Comparison of ENCODE assay signal across 9 mouse cellular contexts in the genomic region with DNA sequence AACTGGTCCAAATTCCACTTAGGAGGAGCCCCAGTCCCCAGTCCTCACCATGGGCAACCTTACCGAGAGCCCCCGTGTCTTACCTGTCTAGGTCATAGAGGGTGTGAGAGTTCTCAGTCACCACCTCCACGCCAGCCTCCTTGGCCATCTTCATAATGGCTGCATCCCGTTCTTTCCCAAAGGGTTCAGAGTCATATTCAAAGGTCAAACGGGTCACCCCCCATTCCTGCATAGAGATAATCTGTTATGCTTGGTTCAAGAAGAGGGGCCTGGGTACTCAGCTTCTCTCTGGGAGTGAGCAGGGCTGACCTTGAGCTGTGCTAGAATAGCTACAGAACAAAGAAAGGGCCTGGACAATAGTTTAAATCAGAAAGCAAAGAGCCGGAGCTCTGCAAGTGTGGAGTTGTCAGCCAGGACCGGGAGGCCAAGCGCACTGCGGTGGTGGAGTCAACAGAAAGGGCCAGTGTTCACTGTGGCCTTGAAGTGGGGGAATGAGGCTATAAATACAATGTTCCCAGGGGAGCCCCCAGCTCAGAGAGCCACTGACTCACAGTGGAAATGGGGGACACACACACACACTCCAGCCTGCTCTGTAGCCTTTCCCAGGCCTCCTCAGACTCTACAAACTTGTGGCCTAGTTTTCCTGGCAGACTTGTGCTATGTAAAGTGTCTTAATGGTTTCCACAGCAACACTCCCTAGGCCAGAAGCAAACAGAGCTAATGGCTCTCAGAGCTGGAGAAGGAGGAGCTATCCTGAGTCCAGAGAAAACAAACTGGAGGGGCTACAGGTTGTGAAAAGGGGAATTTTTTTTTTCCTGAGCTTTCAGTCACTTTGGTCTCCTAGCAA. TPM values are rescaled to one million over a fixed set of nuclear protein-coding genes. Genes with fewer than 3 reads are reported as not detected.
DNase-seq lines count a peak whose midpoint lies in the region; ATAC-seq and TF ChIP-seq lines count a peak whose summit lies in the region.
"Had no signal": no experiment of that assay in that cellular context is flagged by ENCODE, and none has a peak within 500 bp of the region (broad histone marks: within the 10 kb centered on the region; RNA-seq: fewer than 3 reads in every experiment).

No protein-coding gene starts in this region.

- no peak overlapping the region for H3K4me2 ChIP-seq in intestine, embryonic 15.5 days (replicated peaks)

- TF ChIP-seq POLR2A in testis, adult 2 months (IDR thresholded peaks at IDR 0.05; ENCODE audit: control insufficient read depth, low read depth, low read length) = no peak

- intact Hi-C loops in left cerebral cortex, postnatal 4 days (cut with DNase I) = no loop called here

- H3K4me1 ChIP-seq in intestine, embryonic 15.5 days (replicated peaks) = peaks cover 42% of the 10 kb centered on the region
- H3K4me1 ChIP-seq in testis, adult 2 months (ENCODE audit: control insufficient read depth, insufficient read depth, low read length) = peaks cover 11% of the 10 kb centered on the region

- peak; percentile 63 for DNase-seq in left cerebral cortex, adult 11 months (ENCODE audit: low spot score)
- DNase-seq in left cerebral cortex, postnatal 4 days = no peak
- DNase-seq in embryo, embryonic 10 days (ENCODE audit: low spot score) = peak; percentile 54
- DNase-seq in heart, adult 11 months = peak; percentile 99
- peak; percentile 79 for DNase-seq in lung, postnatal 10 days
- DNase-seq in right cerebral cortex, postnatal 14 days = no peak

- H3K9ac ChIP-seq in intestine, embryonic 15.5 days = no peak overlapping the region

- TF ChIP-seq CTCF in testis, adult 2 months (IDR thresholded peaks at IDR 0.05; ENCODE audit: control insufficient read depth, insufficient read depth, insufficient replicate concordance, low read depth, low read length) = no peak

- no peaks in the 10 kb centered on the region for H3K9me3 ChIP-seq in intestine, embryonic 15.5 days

- peak overlapping the region; percentile 68 for H3K27ac ChIP-seq in intestine, embryonic 15.5 days
- peak overlapping the region; percentile 61 for H3K27ac ChIP-seq in testis, adult 2 months (ENCODE audit: control insufficient read depth, insufficient read depth, low read depth, low read length)

- no peak overlapping the region for H3K4me3 ChIP-seq in intestine, embryonic 15.5 days (replicated peaks)
- H3K4me3 ChIP-seq in testis, adult 2 months (ENCODE audit: control insufficient read depth, low read depth, low read length) = no peak overlapping the region

- peak; percentile 51 for ATAC-seq in intestine, embryonic 15.5 days

- 64% methylated on average over 9 of the region's 9 CpGs for WGBS in intestine, embryonic 15.5 days

- no peaks in the 10 kb centered on the region for H3K27me3 ChIP-seq in intestine, embryonic 15.5 days (replicated peaks)
- H3K27me3 ChIP-seq in testis, adult 2 months (ENCODE audit: control insufficient read depth, insufficient read depth, low read length) = no peaks in the 10 kb centered on the region

- H3K36me3 ChIP-seq in intestine, embryonic 15.5 days = peaks cover 28% of the 10 kb centered on the region
- peaks cover 3% of the 10 kb centered on the region for H3K36me3 ChIP-seq in testis, adult 2 months (ENCODE audit: control insufficient read depth, insufficient read depth, low read length)

RNA-seq across cellular contexts. Expression of gene Cry2, which starts 9.2 kb away (rescaled TPM):
- 10 to 100 TPM; 74.6 to 75.8 TPM for total RNA-seq in left cerebral cortex, postnatal 4 days (2021)
- polyA plus RNA-seq in intestine, embryonic 15.5 days (2015; fragmentation: Nextera tagmentation; extraction: Ambion mirVana) = 14.5 and 15.8 TPM in 2 replicates
- 20.4 and 22.0 TPM in 2 replicates for polyA plus RNA-seq in testis, adult 2 months (2012; rRNA removed)

RNA-seq across cellular contexts. Expression of gene Mapk8ip1, which starts 23.6 kb away (rescaled TPM):
- total RNA-seq in left cerebral cortex, postnatal 4 days (2021) = 100 to 1,000 TPM; 306 to 339 TPM
- 19.4 and 21.3 TPM in 2 replicates for polyA plus RNA-seq in intestine, embryonic 15.5 days (2015; fragmentation: Nextera tagmentation; extraction: Ambion mirVana)
- 23.2 and 28.4 TPM in 2 replicates for polyA plus RNA-seq in testis, adult 2 months (2012; rRNA removed)

RNA-seq across cellular contexts. Expression of gene Slc35c1, which starts 35.7 kb away (rescaled TPM):
- total RNA-seq in left cerebral cortex, postnatal 4 days (2021) = 10 to 100 TPM; 18.0 to 18.1 TPM
- 37.3 and 44.5 TPM in 2 replicates for polyA plus RNA-seq in intestine, embryonic 15.5 days (2015; fragmentation: Nextera tagmentation; extraction: Ambion mirVana)
- polyA plus RNA-seq in testis, adult 2 months (2012; rRNA removed) = 6.9 and 7.8 TPM in 2 replicates

RNA-seq across cellular contexts. Expression of gene 1700029I15Rik, which starts 42.3 kb away (rescaled TPM):
- total RNA-seq in left cerebral cortex, postnatal 4 days (2021) = 1 to 10 TPM; 2.8 to 3.2 TPM
- 2.9 and 3.0 TPM in 2 replicates for polyA plus RNA-seq in intestine, embryonic 15.5 days (2015; fragmentation: Nextera tagmentation; extraction: Ambion mirVana)
- polyA plus RNA-seq in testis, adult 2 months (2012; rRNA removed) = 565 and 772 TPM in 2 replicates

RNA-seq across cellular contexts. Expression of gene Large2, which starts 50.0 kb away (rescaled TPM):
- under 1 TPM; 0.60 to 0.72 TPM for total RNA-seq in left cerebral cortex, postnatal 4 days (2021)
- 10.0 and 11.8 TPM in 2 replicates for polyA plus RNA-seq in intestine, embryonic 15.5 days (2015; fragmentation: Nextera tagmentation; extraction: Ambion mirVana)
- 11.2 and 11.8 TPM in 2 replicates for polyA plus RNA-seq in testis, adult 2 months (2012; rRNA removed)
- total RNA-seq: MEL had no signal

Comparison
In these comparisons a context has a peak if more than half of its experiments do, and no peak if none do; other contexts are left out.
1. DNase-seq: peak in left cerebral cortex, adult 11 months (single experiment), embryo, embryonic 10 days (single experiment), heart, adult 11 months (single experiment) and lung, postnatal 10 days (single experiment); none in left cerebral cortex, postnatal 4 days (single experiment) and right cerebral cortex, postnatal 14 days (single experiment).